9 mouse cellular contexts compared by ENCODE assay signal in genomic region chr10:84488315-84488714, GRCm38 (mm10). TPM values are rescaled to one million over a fixed set of nuclear protein-coding genes. Genes with fewer than 3 reads are reported as not detected.
DNase-seq lines count a peak whose midpoint lies in the region; ATAC-seq and TF ChIP-seq lines count a peak whose summit lies in the region.
"Had no signal": no experiment of that assay in that cellular context is flagged by ENCODE, and none has a peak within 500 bp of the region (broad histone marks: within the 10 kb centered on the region; RNA-seq: fewer than 3 reads in every experiment).

No protein-coding gene starts in this region.

- no peaks in the 10 kb centered on the region for H3K9me3 ChIP-seq in heart, embryonic 10.5 days
- peaks cover 6% of the 10 kb centered on the region for H3K9me3 ChIP-seq in E14TG2a.4 (ENCODE audit: low read length)

- 0 out of 2 replicates have a peak, but pooled peaks have one; percentile 52 for ATAC-seq in frontal cortex, adult (ENCODE audit: low TSS enrichment)

- TF ChIP-seq CTCF in E14TG2a.4 (conservative IDR thresholded peaks at IDR 0.05; ENCODE audit: low read length), result peak; percentile 92
- TF ChIP-seq CTCF in bone marrow, adult 2 months (IDR thresholded peaks at IDR 0.05; ENCODE audit: control insufficient read depth, insufficient read depth, low read length), result peak; percentile 77

- H3K4me3 ChIP-seq in heart, embryonic 10.5 days, result no peak overlapping the region
- H3K4me3 ChIP-seq in E14TG2a.4 (replicated peaks; ENCODE audit: low read length), result no peak overlapping the region
- H3K4me3 ChIP-seq in bone marrow, adult 2 months (replicated peaks; ENCODE audit: control insufficient read depth, low read depth, low read length), result no peak overlapping the region

- H3K27me3 ChIP-seq in heart, embryonic 10.5 days (ENCODE audit: insufficient read depth, poor library complexity, severe bottlenecking), result no peaks in the 10 kb centered on the region
- H3K27me3 ChIP-seq in E14TG2a.4 (ENCODE audit: insufficient read depth, low read length), result no peaks in the 10 kb centered on the region

- H3K4me1 ChIP-seq in heart, embryonic 10.5 days, result 0 out of 2 replicates have a peak, but pooled peaks cover 2% of the 10 kb centered on the region
- no peaks in the 10 kb centered on the region for H3K4me1 ChIP-seq in E14TG2a.4 (replicated peaks; ENCODE audit: low read depth, low read length)
- peaks cover 4% of the 10 kb centered on the region for H3K4me1 ChIP-seq in bone marrow, adult 2 months (ENCODE audit: control insufficient read depth, insufficient read depth, low read length)

- peak; percentile 24 for DNase-seq in heart, adult 8-10 months (ENCODE audit: low spot score)
- DNase-seq in heart, embryonic 10.5 days (ENCODE audit: low spot score), result no peak
- peak; percentile 79 to 84 for DNase-seq in kidney, postnatal 4 days
- DNase-seq in mesoderm, embryonic 11.5 days (ENCODE audit: low read depth, low spot score), result peak; percentile 66
- DNase-seq in testis, postnatal 10 days (ENCODE audit: low spot score), result peak; percentile 81

- H3K36me3 ChIP-seq in heart, embryonic 10.5 days, result no peaks in the 10 kb centered on the region
- H3K36me3 ChIP-seq in E14TG2a.4 (ENCODE audit: insufficient read depth, low read length), result no peaks in the 10 kb centered on the region

- TF ChIP-seq POLR2A in bone marrow, adult 2 months (IDR thresholded peaks at IDR 0.05; ENCODE audit: borderline replicate concordance, control insufficient read depth, low read depth, low read length), result no peak

- 30% methylated on average over 6 of the region's 6 CpGs for WGBS in heart, embryonic 10.5 days
- 25% methylated on average over 6 of the region's 6 CpGs for WGBS in bone marrow, adult 2 months

- no peak overlapping the region for H3K27ac ChIP-seq in heart, embryonic 10.5 days
- H3K27ac ChIP-seq in bone marrow, adult 2 months (ENCODE audit: control insufficient read depth, insufficient read depth, low read depth, low read length, poor library complexity), result peak overlapping the region; percentile 6; the same call in 1 of the 2 replicates
- H3K27ac ChIP-seq: macrophage had no signal

RNA-seq across cellular contexts. Expression of gene Ckap4, which starts 45.5 kb away (rescaled TPM):
- 10 to 100 TPM; 18.2 to 26.3 (median 22.8) TPM for total RNA-seq in heart, adult 8-10 months (2022)
- 83.9 and 87.7 TPM in 2 replicates for polyA plus RNA-seq in heart, embryonic 10.5 days (2016; fragmentation: Nextera tagmentation; extraction: Ambion mirVana)
- 12.5 and 27.6 TPM in 2 replicates for polyA plus RNA-seq in bone marrow, adult 2 months (2011; ENCODE audit: insufficient read depth, insufficient read length, low replicate concordance, missing spikeins)

RNA-seq across cellular contexts. Expression of gene Nuak1, which starts 47.9 kb away (rescaled TPM):
- 10 to 100 TPM; 23.9 to 43.8 (median 34.0) TPM for total RNA-seq in heart, adult 8-10 months (2022)
- 1.8 and 1.9 TPM in 2 replicates for polyA plus RNA-seq in heart, embryonic 10.5 days (2016; fragmentation: Nextera tagmentation; extraction: Ambion mirVana)
- 2.1 and 4.0 TPM in 2 replicates for polyA plus RNA-seq in bone marrow, adult 2 months (2011; ENCODE audit: insufficient read depth, insufficient read length, low replicate concordance, missing spikeins)
